Mouse (Mus musculus) MEL (cell line): ENCODE results near the gene Gpm6b.

Experiments
- CTCF ChIP-seq, 3 experiments: IDR thresholded peaks in 2 of 3; conservative IDR thresholded peaks in 1 of 3; 2 replicates each; pipeline ENCODE4 v1.5.1; 2011 to 2012; ENCODE audit warnings: low read length in 3 of 3, low read depth in 2 of 3, mild to moderate bottlenecking in 2 of 3, improper control_type of control experiment in 1 of 3, inconsistent platforms in 1 of 3, mixed read lengths in 1 of 3, moderate library complexity in 1 of 3; ENCODE audit not compliant: control insufficient read depth in 1 of 3, insufficient read depth in 1 of 3, poor library complexity in 1 of 3, severe bottlenecking in 1 of 3
- E2F4 ChIP-seq: IDR thresholded peaks from 2 replicates; pipeline ENCODE4 v1.6.1; 2011; ENCODE audit warnings: low read depth, low read length, improper control_type of control experiment, borderline replicate concordance
- KAT2A ChIP-seq: conservative IDR thresholded peaks from 2 replicates; pipeline ENCODE4 v1.6.1; 2012; ENCODE audit warnings: low read depth, low read length, improper control_type of control experiment, inconsistent platforms
- TCF12 ChIP-seq: IDR thresholded peaks from 2 replicates; pipeline ENCODE4 v1.6.1; 2014; ENCODE audit warnings: low read depth, mild to moderate bottlenecking, inconsistent platforms, low read length, improper control_type of control experiment, moderate library complexity

DNA sequence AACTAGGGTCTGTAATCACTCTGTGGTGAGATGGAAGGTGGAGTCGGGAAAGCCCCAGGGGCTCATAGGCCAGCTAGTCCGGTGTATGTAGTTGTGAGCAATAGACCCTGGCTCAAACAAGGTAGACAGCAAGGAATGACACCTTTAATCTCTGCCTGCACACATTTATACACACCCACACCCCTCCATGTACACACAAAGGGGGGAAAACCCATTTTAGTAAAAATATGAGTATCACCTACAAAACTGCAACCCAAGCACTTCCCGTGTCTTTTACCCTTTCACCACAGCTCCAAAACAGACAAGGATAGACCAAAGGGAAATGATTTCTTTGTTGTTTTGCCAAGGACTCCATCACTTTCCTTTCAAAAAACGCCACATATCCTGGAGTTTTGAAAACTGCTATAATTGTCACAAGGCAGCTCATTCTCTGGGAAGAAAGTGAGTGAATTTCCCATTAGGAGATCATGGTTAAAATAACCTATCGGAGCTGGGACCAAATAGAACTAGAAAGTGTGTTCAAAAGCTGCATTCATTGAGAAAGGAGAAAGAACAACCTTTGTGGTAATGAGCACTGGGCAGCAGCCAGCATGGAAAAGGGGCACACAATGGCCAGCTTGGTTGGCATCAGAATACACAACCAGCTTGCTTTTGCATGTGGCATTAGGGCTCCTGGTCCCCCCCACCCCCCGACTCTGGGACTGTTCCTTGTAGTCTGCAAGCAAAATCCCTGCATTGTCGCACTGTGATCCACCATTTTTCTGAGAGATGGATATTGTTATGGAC is 68.9 kb downstream of the Gpm6b start:
- TF ChIP-seq E2F4 (no peak), TCF12 (no peak), KAT2A (no peak), CTCF (IDR thresholded peaks at IDR 0.05 in 2 of 3, conservative IDR thresholded peaks at IDR 0.05 in 1 of 3; ENCODE audit: control insufficient read depth in 1 of 3, insufficient read depth in 1 of 3, low read depth in 2 of 3, low read length in 3 of 3, poor library complexity in 1 of 3, severe bottlenecking in 1 of 3) (no peak)
